Mouse (Mus musculus) heart, embryonic 12.5 days (tissue): ENCODE results near the gene Plxdc1. TPM values are rescaled to one million over a fixed set of nuclear protein-coding genes. Genes with fewer than 3 reads are reported as not detected.

Experiments
- ATAC-seq: fragments of 200-750 bp; cut with Nextera tagmentation; 2 replicates; pipeline ENCODE4 v1.8.0; 2017; ENCODE audit warnings: moderate TSS enrichment, moderate library complexity; ENCODE audit not compliant: insufficient number of reproducible peaks, low FRiP score
- H3K27ac ChIP-seq: fragments of 300-500 bp; sonication (generic); 2 replicates; pipeline ENCODE4 v1.5.1; 2016; ENCODE audit warnings: mild to moderate bottlenecking, moderate library complexity; ENCODE audit not compliant: poor library complexity, severe bottlenecking
- H3K27me3 ChIP-seq: fragments of 300-500 bp; sonication (generic); replicated peaks from 2 replicates; pipeline ENCODE4 v1.6.1; 2016; ENCODE audit warnings: mild to moderate bottlenecking, moderate library complexity
- H3K36me3 ChIP-seq: fragments of 300-500 bp; sonication (generic); 2 replicates; pipeline ENCODE4 v1.6.1; 2016; ENCODE audit warnings: mild to moderate bottlenecking, moderate library complexity
- H3K4me1 ChIP-seq: fragments of 300-500 bp; sonication (generic); replicated peaks from 2 replicates; pipeline ENCODE4 v1.6.1; 2016; ENCODE audit warnings: mild to moderate bottlenecking
- H3K4me2 ChIP-seq: fragments of 300-500 bp; sonication (generic); 2 replicates; pipeline ENCODE4 v1.6.1; 2016; ENCODE audit warnings: mild to moderate bottlenecking, moderate library complexity
- H3K4me3 ChIP-seq: fragments of 300-500 bp; sonication (generic); 2 replicates; pipeline ENCODE4 v1.5.1; 2016; ENCODE audit warnings: mild to moderate bottlenecking
- H3K9ac ChIP-seq: fragments of 300-500 bp; sonication (generic); 2 replicates; pipeline ENCODE4 v1.6.1; 2016; ENCODE audit warnings: mild to moderate bottlenecking, moderate library complexity
- H3K9me3 ChIP-seq: fragments of 300-500 bp; sonication (generic); replicated peaks from 2 replicates; pipeline ENCODE4 v1.6.1; 2016; ENCODE audit warnings: mild to moderate bottlenecking, moderate library complexity
- WGBS: fragments of 180-500 bp; shearing (Covaris S2); methylation state at CpG from one replicate; pipeline ENCODE4 v1.1.7; 2016; 5-methylcytosine and 5-hydroxymethylcytosine counted together
- polyA plus RNA-seq: library from polyadenylated mRNA; unstranded; fragments of >200 nt; fragmentation: Nextera tagmentation; extraction: Ambion mirVana; gene quantifications from 2 replicates; pipeline ENCODE4 v1.2.1, GENCODE M21; 2016

The Plxdc1 gene
- polyA plus RNA-seq, 1 experiment from 2014 or later, result 0.31 TPM

- Histone ChIP-seq H3K36me3 (no peaks in the 10 kb centered on the region), H3K9me3 (no peaks in the 10 kb centered on the region), H3K27ac (no peak overlapping the region), H3K9ac (no peak overlapping the region), H3K27me3 (peaks cover 18% of the 10 kb centered on the region; the same call in 1 of the 2 replicates), H3K4me2 (no peak overlapping the region), H3K4me1 (peaks cover 11% of the 10 kb centered on the region), H3K4me3 (no peak overlapping the region)
- ATAC-seq, result no peak
- 66% methylated on average over 2 of the region's 2 CpGs for WGBS
Observed at GRCm38 (mm10) chr11:97972434-97972833, 13.8 kb downstream of the Plxdc1 start.

- peaks cover 11% of the 10 kb centered on the region for H3K4me1 ChIP-seq
- H3K9me3 ChIP-seq, result no peaks in the 10 kb centered on the region
- no peaks in the 10 kb centered on the region for H3K36me3 ChIP-seq
- no peak overlapping the region for H3K9ac ChIP-seq
- peaks cover 29% of the 10 kb centered on the region for H3K27me3 ChIP-seq
- no peak overlapping the region for H3K4me3 ChIP-seq
- WGBS, result 16% methylated on average over 7 of the region's 7 CpGs
- H3K4me2 ChIP-seq, result peak overlapping the region; percentile 32; the same call in 1 of the 2 replicates
- H3K27ac ChIP-seq, result no peak overlapping the region
- no peak for ATAC-seq
Observed at GRCm38 (mm10) chr11:97971232-97971631, 15.0 kb downstream of the Plxdc1 start.

GRCm38 (mm10) chr11:97970771-97971170 is 15.5 kb downstream of the Plxdc1 start:
- no peak for ATAC-seq
- H3K4me1 ChIP-seq, result peaks cover 11% of the 10 kb centered on the region
- H3K9me3 ChIP-seq, result no peaks in the 10 kb centered on the region
- H3K4me3 ChIP-seq, result no peak overlapping the region
- H3K27me3 ChIP-seq, result peaks cover 29% of the 10 kb centered on the region
- no peaks in the 10 kb centered on the region for H3K36me3 ChIP-seq
- no peak overlapping the region for H3K27ac ChIP-seq
- H3K9ac ChIP-seq, result no peak overlapping the region
- WGBS, result 74% methylated on average over 7 of the region's 7 CpGs
- peak overlapping the region; percentile 32; the same call in 1 of the 2 replicates for H3K4me2 ChIP-seq

GRCm38 (mm10) chr11:97968385-97968784 is 17.9 kb downstream of the Plxdc1 start:
- Histone ChIP-seq H3K27ac (no peak overlapping the region), H3K9me3 (no peaks in the 10 kb centered on the region), H3K36me3 (no peaks in the 10 kb centered on the region), H3K9ac (no peak overlapping the region), H3K4me1 (peaks cover 11% of the 10 kb centered on the region), H3K4me3 (no peak overlapping the region), H3K27me3 (peaks cover 40% of the 10 kb centered on the region), H3K4me2 (no peak overlapping the region)
- ATAC-seq, result no peak
- 50% methylated on average over 5 of the region's 5 CpGs for WGBS

- no peak for ATAC-seq
- no peak overlapping the region for H3K4me2 ChIP-seq
- no peaks in the 10 kb centered on the region for H3K36me3 ChIP-seq
- WGBS, result 49% methylated on average over 2 of the region's 2 CpGs
- H3K27me3 ChIP-seq, result peaks cover 40% of the 10 kb centered on the region
- H3K4me1 ChIP-seq, result peaks cover 11% of the 10 kb centered on the region
- H3K4me3 ChIP-seq, result no peak overlapping the region
- H3K27ac ChIP-seq, result no peak overlapping the region
- H3K9me3 ChIP-seq, result no peaks in the 10 kb centered on the region
- H3K9ac ChIP-seq, result no peak overlapping the region
Observed at GRCm38 (mm10) chr11:97967114-97967513, 19.1 kb downstream of the Plxdc1 start.

- Histone ChIP-seq H3K4me3 (no peak overlapping the region), H3K4me2 (no peak overlapping the region), H3K4me1 (peaks cover 4% of the 10 kb centered on the region; the same call in 1 of the 2 replicates), H3K9ac (no peak overlapping the region), H3K27ac (no peak overlapping the region), H3K27me3 (peaks cover 11% of the 10 kb centered on the region; the same call in 1 of the 2 replicates), H3K36me3 (no peaks in the 10 kb centered on the region), H3K9me3 (no peaks in the 10 kb centered on the region)
- no peak for ATAC-seq
- WGBS, result 75% methylated on average over 1 of the region's 1 CpGs
Observed at GRCm38 (mm10) chr11:97960907-97961306, 25.3 kb downstream of the Plxdc1 start.

- peaks cover 17% of the 10 kb centered on the region for H3K4me1 ChIP-seq
- H3K4me2 ChIP-seq, result no peak overlapping the region
- no peak overlapping the region for H3K27ac ChIP-seq
- no peak for ATAC-seq
- 63% methylated on average over 5 of the region's 5 CpGs for WGBS
- H3K36me3 ChIP-seq, result no peaks in the 10 kb centered on the region
- no peaks in the 10 kb centered on the region for H3K9me3 ChIP-seq
- H3K9ac ChIP-seq, result no peak overlapping the region
- no peak overlapping the region for H3K4me3 ChIP-seq
- 0 out of 2 replicates have a peak, but pooled peaks cover 3% of the 10 kb centered on the region for H3K27me3 ChIP-seq
Observed at GRCm38 (mm10) chr11:97959300-97959680, 27.0 kb downstream of the Plxdc1 start.

- WGBS, result 69% methylated on average over 7 of the region's 7 CpGs
- no peak overlapping the region for H3K4me3 ChIP-seq
- H3K4me1 ChIP-seq, result peaks cover 22% of the 10 kb centered on the region
- no peaks in the 10 kb centered on the region for H3K9me3 ChIP-seq
- no peak overlapping the region for H3K27ac ChIP-seq
- no peaks in the 10 kb centered on the region for H3K27me3 ChIP-seq
- no peak overlapping the region for H3K9ac ChIP-seq
- no peaks in the 10 kb centered on the region for H3K36me3 ChIP-seq
- H3K4me2 ChIP-seq, result no peak overlapping the region
- ATAC-seq, result no peak
Observed at GRCm38 (mm10) chr11:97958641-97959299, 27.5 kb downstream of the Plxdc1 start.

GRCm38 (mm10) chr11:97956905-97957560 is 29.2 kb downstream of the Plxdc1 start:
- no peak overlapping the region for H3K27ac ChIP-seq
- WGBS, result 67% methylated on average over 6 of the region's 6 CpGs
- no peaks in the 10 kb centered on the region for H3K27me3 ChIP-seq
- no peak overlapping the region for H3K9ac ChIP-seq
- peaks cover 25% of the 10 kb centered on the region for H3K4me1 ChIP-seq
- H3K4me3 ChIP-seq, result no peak overlapping the region
- H3K36me3 ChIP-seq, result no peaks in the 10 kb centered on the region
- no peaks in the 10 kb centered on the region for H3K9me3 ChIP-seq
- H3K4me2 ChIP-seq, result no peak overlapping the region
- ATAC-seq, result no peak

GRCm38 (mm10) chr11:97955915-97956314 is 30.3 kb downstream of the Plxdc1 start:
- H3K4me1 ChIP-seq, result peaks cover 25% of the 10 kb centered on the region
- H3K9me3 ChIP-seq, result no peaks in the 10 kb centered on the region
- no peak overlapping the region for H3K9ac ChIP-seq
- no peak for ATAC-seq
- no peak overlapping the region for H3K27ac ChIP-seq
- no peak overlapping the region for H3K4me2 ChIP-seq
- WGBS, result 67% methylated on average over 4 of the region's 4 CpGs
- no peak overlapping the region for H3K4me3 ChIP-seq
- no peaks in the 10 kb centered on the region for H3K36me3 ChIP-seq
- 0 out of 2 replicates have a peak, but pooled peaks cover 3% of the 10 kb centered on the region for H3K27me3 ChIP-seq

GRCm38 (mm10) chr11:97955146-97955902 is 30.9 kb downstream of the Plxdc1 start:
- H3K27me3 ChIP-seq, result 0 out of 2 replicates have a peak, but pooled peaks cover 5% of the 10 kb centered on the region
- H3K9ac ChIP-seq, result no peak overlapping the region
- 74% methylated on average over 9 of the region's 9 CpGs for WGBS
- ATAC-seq, result peak; percentile 11; the same call in 1 of the 2 replicates
- H3K36me3 ChIP-seq, result no peaks in the 10 kb centered on the region
- no peaks in the 10 kb centered on the region for H3K9me3 ChIP-seq
- no peak overlapping the region for H3K4me2 ChIP-seq
- H3K27ac ChIP-seq, result no peak overlapping the region
- peaks cover 25% of the 10 kb centered on the region for H3K4me1 ChIP-seq
- H3K4me3 ChIP-seq, result no peak overlapping the region
